Mouse (Mus musculus): ENCODE results near the gene Cux2. TPM values are rescaled to one million over a fixed set of nuclear protein-coding genes. Genes with fewer than 3 reads are reported as not detected.

Cux2 gene
- total RNA-seq, 1 experiment from 2014 or later: 17.7 TPM

- peak; percentile 78 for DNase-seq
Observed at GRCm38 (mm10) chr5:122059060-122060017, 9.4 kb upstream of the Cux2 start.

GRCm38 (mm10) chr5:122057622-122058021 lies 7.7 kb upstream of the Cux2 start:
- no peak for DNase-seq

GRCm38 (mm10) chr5:122056557-122056956 lies 6.7 kb upstream of the Cux2 start:
- peak; percentile 72 for DNase-seq

GRCm38 (mm10) chr5:122054130-122054843 lies 4.4 kb upstream of the Cux2 start:
- peak; percentile 75 for DNase-seq

- no peak for DNase-seq
Observed at GRCm38 (mm10) chr5:122053587-122053986, 3.7 kb upstream of the Cux2 start.

- DNase-seq: no peak
Observed at GRCm38 (mm10) chr5:122050832-122051105, 867 bp upstream of the Cux2 start.

GRCm38 (mm10) chr5:122049664-122050016 lies 262 bp downstream of the Cux2 start:
- peak; percentile 74 for DNase-seq

- peak; percentile 28 for DNase-seq
Observed at GRCm38 (mm10) chr5:122048686-122049663, 927 bp downstream of the Cux2 start.

GRCm38 (mm10) chr5:122048252-122048651 lies 1.6 kb downstream of the Cux2 start:
- no peak for DNase-seq

- DNase-seq: no peak
Observed at GRCm38 (mm10) chr5:122047791-122048190, 2.1 kb downstream of the Cux2 start.

GRCm38 (mm10) chr5:122043567-122043966 lies 6.3 kb downstream of the Cux2 start:
- no peak for DNase-seq

GRCm38 (mm10) chr5:122035278-122035677 lies 14.6 kb downstream of the Cux2 start:
- no peak for DNase-seq

- no peak for DNase-seq
Observed at GRCm38 (mm10) chr5:122033167-122033478, 16.8 kb downstream of the Cux2 start.

GRCm38 (mm10) chr5:122032471-122033166 lies 17.3 kb downstream of the Cux2 start:
- DNase-seq: no peak

GRCm38 (mm10) chr5:122031146-122031545 lies 18.8 kb downstream of the Cux2 start:
- DNase-seq: no peak

- DNase-seq: peak; percentile 59
Observed at GRCm38 (mm10) chr5:122030640-122031039, 19.3 kb downstream of the Cux2 start.

GRCm38 (mm10) chr5:122026771-122027170 lies 23.1 kb downstream of the Cux2 start:
- DNase-seq: no peak

- DNase-seq: no peak
Observed at GRCm38 (mm10) chr5:122026284-122026683, 23.6 kb downstream of the Cux2 start.

- no peak for DNase-seq
Observed at GRCm38 (mm10) chr5:122025117-122025516, 24.8 kb downstream of the Cux2 start.

- no peak for DNase-seq
Observed at GRCm38 (mm10) chr5:122019288-122019687, 30.6 kb downstream of the Cux2 start.

GRCm38 (mm10) chr5:122017778-122018177 lies 32.1 kb downstream of the Cux2 start:
- DNase-seq: no peak

- DNase-seq: peak; percentile 80
Observed at GRCm38 (mm10) chr5:122017269-122017668, 32.6 kb downstream of the Cux2 start.

Measured in adrenal gland, postnatal 14 days (tissue).